Mouse (Mus musculus) neutrophil, adult 5-6 weeks (primary cell): ENCODE results near the gene Syne1. TPM values are rescaled to one million over a fixed set of nuclear protein-coding genes. Genes with fewer than 3 reads are reported as not detected.

Source experiments
- ATAC-seq: fragments of 151-379, 151-347 bp; 2 replicates; pipeline ENCODE4 v1.8.0; 2017; ENCODE audit warnings: mild to moderate bottlenecking, moderate TSS enrichment; ENCODE audit not compliant: insufficient number of reproducible peaks, poor library complexity, low FRiP score, severe bottlenecking; ENCODE audit errors: extremely low read depth
- total RNA-seq: library from RNA; stranded (forward); fragments of 200-1000 nt; gene quantifications from 2 replicates; pipeline ENCODE4 v1.2.3, GENCODE M21; 2017

Syne1 gene
- total RNA-seq, 1 experiment from 2014 or later = 71.5 TPM

- ATAC-seq = no peak
Observed at GRCm38 (mm10) chr10:4974246-4974645, 577.0 kb downstream of the Syne1 start.

GRCm38 (mm10) chr10:4972026-4972425 lies 579.3 kb downstream of the Syne1 start:
- no peak for ATAC-seq

DNA sequence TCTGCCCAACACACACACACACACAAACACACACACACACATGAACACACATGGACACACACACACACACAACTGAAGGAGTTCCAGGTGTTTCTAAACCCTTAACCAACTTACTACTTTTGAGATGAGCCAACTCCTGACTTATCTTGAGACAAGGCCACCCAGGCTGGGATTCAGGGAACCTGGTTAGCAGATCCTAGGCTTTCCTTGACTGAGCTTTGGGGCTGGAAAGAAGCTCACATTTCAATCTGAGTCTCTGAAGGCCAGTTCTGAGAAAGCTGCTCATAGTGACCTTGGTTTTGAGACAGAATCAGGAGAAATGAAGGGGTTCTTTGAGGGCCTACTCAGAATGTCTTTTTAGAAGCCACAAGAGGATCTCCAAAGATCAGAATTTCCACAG lies 579.7 kb downstream of the Syne1 start:
- no peak for ATAC-seq

GRCm38 (mm10) chr10:4971156-4971555 lies 580.1 kb downstream of the Syne1 start:
- ATAC-seq = no peak

Other genes starting within 250 kb of the Syne1 start
- gene Myct1, start 42.3 kb upstream of the Syne1 start, total RNA-seq = 0.74 and 0.81 TPM in 2 replicates
- gene Vip, start 87.7 kb upstream of the Syne1 start, total RNA-seq = not detected in 2 replicates